ENCODE assay signal across 8 mouse cellular contexts in genomic region chr10:53115028-53115427, GRCm38 (mm10).
DNase-seq lines count a peak whose midpoint lies in the region; ATAC-seq and TF ChIP-seq lines count a peak whose summit lies in the region.

No protein-coding gene starts in this region.

- H3K4me2 ChIP-seq in liver, postnatal 0 days (ENCODE audit: low read depth, low read length) = no peak overlapping the region

- H3K27me3 ChIP-seq in liver, postnatal 0 days (ENCODE audit: insufficient read depth, low read length) = no peaks in the 10 kb centered on the region

- H3K36me3 ChIP-seq in liver, postnatal 0 days (replicated peaks; ENCODE audit: insufficient read depth, low read length) = no peaks in the 10 kb centered on the region

- H3K4me3 ChIP-seq in liver, postnatal 0 days (ENCODE audit: low read depth, low read length) = no peak overlapping the region

- no peaks in the 10 kb centered on the region for H3K4me1 ChIP-seq in liver, postnatal 0 days (ENCODE audit: insufficient read depth)

- TF ChIP-seq EP300 in liver, postnatal 0 days (IDR thresholded peaks at IDR 0.05; ENCODE audit: low read depth) = no peak

- peak; percentile 65 for ATAC-seq in liver, postnatal 0 days

- 18% methylated on average over 3 of the region's 3 CpGs for WGBS in liver, postnatal 0 days (ENCODE audit: insufficient replicate concordance)

- peak; percentile 87 for TF ChIP-seq CTCF in liver, postnatal 0 days (IDR thresholded peaks at IDR 0.05; ENCODE audit: low read depth)

- no peak overlapping the region for H3K9ac ChIP-seq in liver, postnatal 0 days (replicated peaks)

- DNase-seq in 416B (ENCODE audit: low read depth) = peak; percentile 57
- DNase-seq in MEL-GATA-1-ER (ENCODE audit: extremely low read depth, low read depth) = peak; percentile 38
- DNase-seq in cerebellum, adult 9-11 months = peak; percentile 20
- DNase-seq in frontal cortex, postnatal 25 days (ENCODE audit: low spot score in 2 of 2) = peak; percentile 26 to 34
- peak; percentile 20 for DNase-seq in kidney, adult 11 months
- DNase-seq in liver, postnatal 0 days = peak; percentile 70
- DNase-seq in retina, postnatal 1 day = peak; percentile 78
- DNase-seq in T-cell, adult 2 months (ENCODE audit: low spot score) = no peak

- no peak overlapping the region for H3K27ac ChIP-seq in liver, postnatal 0 days (ENCODE audit: low read depth)

- H3K9me3 ChIP-seq in liver, postnatal 0 days (ENCODE audit: low read length) = no peaks in the 10 kb centered on the region
